Mouse (Mus musculus): ENCODE data around the gene Kif4.

The Kif4 gene

GRCm38 (mm10) chrX:100730266-100730665 is 104.7 kb downstream of the Kif4 start:
- in situ Hi-C loops (cut with MboI, MseI) = no loop called here

GRCm38 (mm10) chrX:100734359-100734758 is 108.8 kb downstream of the Kif4 start:
- in situ Hi-C loops (cut with MboI, MseI) = no loop called here

GRCm38 (mm10) chrX:100738918-100739317 is 113.4 kb downstream of the Kif4 start:
- in situ Hi-C loops (cut with MboI, MseI) = loop anchor here (5.0 kb wide), 1 partner anchor 33 kb away; no protein-coding TSS in a partner anchor

GRCm38 (mm10) chrX:100739443-100739842 is 113.9 kb downstream of the Kif4 start:
- in situ Hi-C loops (cut with MboI, MseI) = loop anchor here (5.0 kb wide), 1 partner anchor 33 kb away; no protein-coding TSS in a partner anchor

GRCm38 (mm10) chrX:100740785-100741184 is 115.2 kb downstream of the Kif4 start:
- in situ Hi-C loops (cut with MboI, MseI) = no loop called here

- in situ Hi-C loops (cut with MboI, MseI) = no loop called here
Observed at GRCm38 (mm10) chrX:100741940-100742339, 116.4 kb downstream of the Kif4 start.

GRCm38 (mm10) chrX:100765855-100766254 is 140.3 kb downstream of the Kif4 start:
- in situ Hi-C loops (cut with MboI, MseI) = no loop called here

- in situ Hi-C loops (cut with MboI, MseI) = no loop called here
Observed at GRCm38 (mm10) chrX:100767181-100767884, 141.8 kb downstream of the Kif4 start, which contains the start of gene Dlg3. Dlg3 (plus strand) TSS chrX:100767722.

GRCm38 (mm10) chrX:100767885-100768626 is 142.5 kb downstream of the Kif4 start:
- in situ Hi-C loops (cut with MboI, MseI) = no loop called here

GRCm38 (mm10) chrX:100769281-100769680 is 143.7 kb downstream of the Kif4 start:
- in situ Hi-C loops (cut with MboI, MseI) = no loop called here

GRCm38 (mm10) chrX:100774341-100774811 is 148.8 kb downstream of the Kif4 start:
- in situ Hi-C loops (cut with MboI, MseI) = loop anchor here (5.0 kb wide), 1 partner anchor 37 kb away; no protein-coding TSS in a partner anchor

- in situ Hi-C loops (cut with MboI, MseI) = no loop called here
Observed at GRCm38 (mm10) chrX:100775405-100775804, 149.9 kb downstream of the Kif4 start.

GRCm38 (mm10) chrX:100776494-100776893 is 151.0 kb downstream of the Kif4 start:
- in situ Hi-C loops (cut with MboI, MseI) = no loop called here

Data from T-helper 1 cell (primary cell).